Mouse (Mus musculus): ENCODE results near the gene Lpp.

DNA sequence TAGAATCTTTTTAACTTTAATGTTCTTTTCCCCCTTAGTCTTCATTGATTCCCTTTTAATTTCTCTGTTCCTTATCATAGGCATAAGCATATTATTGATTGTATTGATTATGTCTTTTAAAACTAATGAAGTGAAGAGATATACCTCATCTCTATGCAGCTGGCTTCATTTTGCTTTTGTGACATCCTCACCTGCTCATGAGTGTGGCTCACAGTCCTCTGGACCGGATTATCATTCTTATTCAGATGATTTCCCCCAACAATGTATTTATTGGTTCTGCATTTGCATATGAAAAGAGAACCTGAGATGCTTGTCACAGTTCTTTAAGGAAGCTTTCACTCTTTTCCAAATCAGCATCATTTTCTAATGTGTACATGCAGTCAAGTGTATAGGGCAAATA, 408.5 kb downstream of the Lpp start:
- TF ChIP-seq CTCF (IDR thresholded peaks at IDR 0.05; ENCODE audit: insufficient read depth, low read length) (no peak), POLR2A (IDR thresholded peaks at IDR 0.05; ENCODE audit: borderline replicate concordance, extremely low read depth, low read depth, low read length) (no peak)

Data from lung, adult 2 months (tissue).